Mouse (Mus musculus): ENCODE results near the gene Snw1. TPM values are rescaled to one million over a fixed set of nuclear protein-coding genes. Genes with fewer than 3 reads are reported as not detected.

Snw1 gene
- polyA plus RNA-seq, 1 experiment = 2.7 TPM

GRCm38 (mm10) chr12:87409123-87409522 lies 63.0 kb downstream of the Snw1 start:
- 40% methylated on average over 4 of the region's 4 CpGs for WGBS
- no peak overlapping the region for H3K4me3 ChIP-seq (ENCODE audit: low read depth, low read length)
- peaks cover 25% of the 10 kb centered on the region for H3K4me1 ChIP-seq (ENCODE audit: control insufficient read depth, insufficient read depth, insufficient read length, low read length)
- peak overlapping the region; percentile 97 for H3K27ac ChIP-seq (ENCODE audit: insufficient read depth, low read depth, low read length)
- TF ChIP-seq POLR2A (IDR thresholded peaks at IDR 0.05; ENCODE audit: low read depth, low read length) (no peak), CTCF (IDR thresholded peaks at IDR 0.05; ENCODE audit: extremely low read depth, insufficient read length, insufficient replicate concordance, low read depth, low read length) (no peak)
- no peaks in the 10 kb centered on the region for H3K36me3 ChIP-seq (ENCODE audit: control insufficient read depth, insufficient read depth, low read length)
- H3K27me3 ChIP-seq (ENCODE audit: control insufficient read depth, insufficient read depth, low read length) = no peaks in the 10 kb centered on the region

- no peaks in the 10 kb centered on the region for H3K27me3 ChIP-seq (ENCODE audit: control insufficient read depth, insufficient read depth, low read length)
- H3K27ac ChIP-seq (ENCODE audit: insufficient read depth, low read depth, low read length) = peak overlapping the region; percentile 97
- 13% methylated on average over 21 of the region's 21 CpGs for WGBS
- H3K36me3 ChIP-seq (ENCODE audit: control insufficient read depth, insufficient read depth, low read length) = no peaks in the 10 kb centered on the region
- 0 out of 2 replicates have a peak, but pooled peaks have one; percentile 6 for TF ChIP-seq CTCF (IDR thresholded peaks at IDR 0.05; ENCODE audit: extremely low read depth, insufficient read length, insufficient replicate concordance, low read depth, low read length)
- no peak; the same call in 1 of the 2 replicates for TF ChIP-seq POLR2A (IDR thresholded peaks at IDR 0.05; ENCODE audit: low read depth, low read length)
- peaks cover 25% of the 10 kb centered on the region for H3K4me1 ChIP-seq (ENCODE audit: control insufficient read depth, insufficient read depth, insufficient read length, low read length)
- peak overlapping the region; percentile 53 for H3K4me3 ChIP-seq (ENCODE audit: low read depth, low read length)
Measured at GRCm38 (mm10) chr12:87407869-87408605, 64.0 kb downstream of the Snw1 start.

GRCm38 (mm10) chr12:87405721-87406120 lies 66.4 kb downstream of the Snw1 start:
- 62% methylated on average over 3 of the region's 3 CpGs for WGBS

GRCm38 (mm10) chr12:87405165-87405564 lies 66.9 kb downstream of the Snw1 start:
- Histone ChIP-seq H3K27ac (ENCODE audit: insufficient read depth, low read depth, low read length) (peak overlapping the region; percentile 97), H3K36me3 (ENCODE audit: control insufficient read depth, insufficient read depth, low read length) (no peaks in the 10 kb centered on the region), H3K4me3 (ENCODE audit: low read depth, low read length) (no peak overlapping the region)

More at GRCm38 (mm10) chr12:87405721-87406120, 66.4 kb downstream of the Snw1 start:
- Histone ChIP-seq H3K27me3 (ENCODE audit: control insufficient read depth, insufficient read depth, low read length) (no peaks in the 10 kb centered on the region), H3K36me3 (ENCODE audit: control insufficient read depth, insufficient read depth, low read length) (no peaks in the 10 kb centered on the region), H3K4me3 (ENCODE audit: low read depth, low read length) (no peak overlapping the region), H3K27ac (ENCODE audit: insufficient read depth, low read depth, low read length) (peak overlapping the region; percentile 82), H3K4me1 (ENCODE audit: control insufficient read depth, insufficient read depth, insufficient read length, low read length) (peaks cover 23% of the 10 kb centered on the region)
- TF ChIP-seq CTCF (IDR thresholded peaks at IDR 0.05; ENCODE audit: extremely low read depth, insufficient read length, insufficient replicate concordance, low read depth, low read length) (no peak), POLR2A (IDR thresholded peaks at IDR 0.05; ENCODE audit: low read depth, low read length) (no peak)

GRCm38 (mm10) chr12:87401883-87402282 lies 70.2 kb downstream of the Snw1 start:
- Histone ChIP-seq H3K27me3 (ENCODE audit: control insufficient read depth, insufficient read depth, low read length) (no peaks in the 10 kb centered on the region), H3K4me1 (ENCODE audit: control insufficient read depth, insufficient read depth, insufficient read length, low read length) (peaks cover 26% of the 10 kb centered on the region), H3K4me3 (ENCODE audit: low read depth, low read length) (no peak overlapping the region), H3K36me3 (ENCODE audit: control insufficient read depth, insufficient read depth, low read length) (no peaks in the 10 kb centered on the region), H3K27ac (ENCODE audit: insufficient read depth, low read depth, low read length) (no peak overlapping the region)
- WGBS = 73% methylated on average over 6 of the region's 6 CpGs
- TF ChIP-seq POLR2A (IDR thresholded peaks at IDR 0.05; ENCODE audit: low read depth, low read length) = no peak
- TF ChIP-seq CTCF (IDR thresholded peaks at IDR 0.05; ENCODE audit: extremely low read depth, insufficient read length, insufficient replicate concordance, low read depth, low read length) = no peak

More at GRCm38 (mm10) chr12:87405165-87405564, 66.9 kb downstream of the Snw1 start:
- TF ChIP-seq CTCF (IDR thresholded peaks at IDR 0.05; ENCODE audit: extremely low read depth, insufficient read length, insufficient replicate concordance, low read depth, low read length) (no peak), POLR2A (IDR thresholded peaks at IDR 0.05; ENCODE audit: low read depth, low read length) (no peak)
- 31% methylated on average over 4 of the region's 4 CpGs for WGBS
- H3K27me3 ChIP-seq (ENCODE audit: control insufficient read depth, insufficient read depth, low read length) = no peaks in the 10 kb centered on the region
- peaks cover 20% of the 10 kb centered on the region for H3K4me1 ChIP-seq (ENCODE audit: control insufficient read depth, insufficient read depth, insufficient read length, low read length)

- Histone ChIP-seq H3K27me3 (ENCODE audit: control insufficient read depth, insufficient read depth, low read length) (no peaks in the 10 kb centered on the region), H3K4me3 (ENCODE audit: low read depth, low read length) (no peak overlapping the region), H3K4me1 (ENCODE audit: control insufficient read depth, insufficient read depth, insufficient read length, low read length) (peaks cover 23% of the 10 kb centered on the region; the same call in 1 of the 2 replicates), H3K36me3 (ENCODE audit: control insufficient read depth, insufficient read depth, low read length) (no peaks in the 10 kb centered on the region), H3K27ac (ENCODE audit: insufficient read depth, low read depth, low read length) (peak overlapping the region; percentile 66)
- no peak for TF ChIP-seq CTCF (IDR thresholded peaks at IDR 0.05; ENCODE audit: extremely low read depth, insufficient read length, insufficient replicate concordance, low read depth, low read length)
- TF ChIP-seq POLR2A (IDR thresholded peaks at IDR 0.05; ENCODE audit: low read depth, low read length) = no peak
- WGBS = 50% methylated on average over 10 of the region's 10 CpGs
Measured at GRCm38 (mm10) chr12:87399119-87399819, 72.8 kb downstream of the Snw1 start.

Other genes with a start within 250 kb of the Snw1 start
- gene Noxred1, start 233.5 kb downstream of the Snw1 start, polyA plus RNA-seq (2012; rRNA removed) = 0.09 and 0.28 TPM in 2 replicates
- 15.7 and 27.1 TPM in 2 replicates for gene Vipas39, start 206.0 kb downstream of the Snw1 start, polyA plus RNA-seq (2012; rRNA removed)
- 14.6 and 27.3 TPM in 2 replicates for gene Ahsa1, start 205.8 kb downstream of the Snw1 start, polyA plus RNA-seq (2012; rRNA removed)
- gene Ism2, start 172.6 kb downstream of the Snw1 start, polyA plus RNA-seq (2012; rRNA removed) = 0.15 and 0.25 TPM in 2 replicates
- gene Sptlc2, start 83.9 kb downstream of the Snw1 start, polyA plus RNA-seq (2012; rRNA removed) = 10.7 and 13.5 TPM in 2 replicates
- gene Slirp, start 28.4 kb downstream of the Snw1 start, polyA plus RNA-seq (2012; rRNA removed) = 2.9 and 4.1 TPM in 2 replicates
- gene Alkbh1, start 28.3 kb downstream of the Snw1 start, polyA plus RNA-seq (2012; rRNA removed) = 5.7 and 6.0 TPM in 2 replicates
- gene Gm5788, start 22.4 kb upstream of the Snw1 start, polyA plus RNA-seq (2012; rRNA removed) = not detected in 2 replicates
- gene Gm8300, start 42.0 kb upstream of the Snw1 start, polyA plus RNA-seq (2012; rRNA removed) = not detected in 2 replicates
- gene Oog1, start 130.4 kb upstream of the Snw1 start, polyA plus RNA-seq (2012; rRNA removed) = not detected in 2 replicates
- not detected in 2 replicates for gene Gm4027, start 146.6 kb upstream of the Snw1 start, polyA plus RNA-seq (2012; rRNA removed)
- gene Gm16381, start 172.3 kb upstream of the Snw1 start, polyA plus RNA-seq (2012; rRNA removed) = not detected in 2 replicates

Measured in small intestine, adult 2 months (tissue).